Mouse (Mus musculus): ENCODE results near the gene Fam170b. TPM values are rescaled to one million over a fixed set of nuclear protein-coding genes. Genes with fewer than 3 reads are reported as not detected.

The Fam170b gene
- total RNA-seq, 2 experiments from 2014 or later = not detected

Other genes starting within 250 kb of the Fam170b start
- gene Prrxl1, start 234.6 kb upstream of the Fam170b start, total RNA-seq (2021) = not detected
- 10 to 100 TPM; 82.3 to 85.2 TPM for gene 3425401B19Rik, start 148.7 kb upstream of the Fam170b start, total RNA-seq (2021)
- gene Tmem273, start 48.0 kb upstream of the Fam170b start, total RNA-seq (2021) = 1 to 10 TPM; 1.6 to 2.0 TPM
- gene Vstm4, start 22.8 kb downstream of the Fam170b start, total RNA-seq (2021) = 10 to 100 TPM; 13.5 to 16.0 TPM
- under 1 TPM; 0.17 to 0.60 TPM for gene Lrrc18, start 157.4 kb downstream of the Fam170b start, total RNA-seq (2021)